Mouse (Mus musculus): ENCODE measurements around the gene Sparcl1. TPM values are rescaled to one million over a fixed set of nuclear protein-coding genes. Genes with fewer than 3 reads are reported as not detected.

The Sparcl1 gene
- 150 and 151 TPM in 2 replicates for polyA plus RNA-seq (2015; fragmentation: Nextera tagmentation; extraction: Ambion mirVana)

DNA sequence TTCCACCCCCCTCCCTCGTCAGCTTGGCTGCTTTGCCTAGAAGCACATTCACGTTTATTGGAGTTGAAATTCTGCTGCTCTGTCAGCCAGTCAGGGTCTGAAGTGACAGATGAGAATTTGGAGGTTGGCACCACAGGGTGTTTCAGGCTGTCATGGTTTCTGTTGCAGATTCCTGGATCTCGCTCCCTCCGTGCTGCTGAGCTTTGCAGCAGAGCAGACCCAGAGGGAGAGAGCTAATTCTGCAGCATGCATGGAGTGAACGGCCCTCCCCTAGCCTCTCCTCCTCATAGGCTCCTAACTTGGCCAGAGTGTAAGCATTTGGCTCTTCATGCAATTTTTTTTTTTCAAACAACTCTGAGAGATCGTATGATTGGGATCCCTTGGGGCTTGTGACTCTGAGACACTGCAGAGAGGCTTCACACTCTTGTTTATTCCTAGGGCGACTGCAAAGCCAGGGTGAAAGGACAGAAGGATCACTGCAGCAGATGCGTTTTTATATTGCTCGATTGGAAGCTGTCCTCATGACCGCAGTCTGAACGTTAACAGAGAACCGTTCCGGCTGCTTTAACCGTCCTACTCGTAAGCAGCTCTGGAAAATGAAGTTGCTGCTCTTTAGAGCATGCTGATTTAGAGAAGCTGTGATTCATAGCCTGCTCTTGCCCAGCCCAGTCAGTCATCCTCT lies at the start of gene Sparcl1:
TSS of gene Sparcl1 (minus strand) at position 243 of the 682 bp plus-strand sequence.
- WGBS: 11% methylated on average over 15 of the region's 15 CpGs
- H3K27ac ChIP-seq: peak within 1 kb of the TSS; percentile 85
- H3K36me3 ChIP-seq: no peaks in the 10 kb centered on the region
- no peaks in the 10 kb centered on the region for H3K9me3 ChIP-seq
- peaks cover 60% of the 10 kb centered on the region for H3K4me1 ChIP-seq (replicated peaks)
- H3K9ac ChIP-seq: peak within 1 kb of the TSS; percentile 63
- H3K4me2 ChIP-seq: peak within 1 kb of the TSS; percentile 49
- H3K4me3 ChIP-seq: peak within 1 kb of the TSS; percentile 30
- H3K27me3 ChIP-seq: no peaks in the 10 kb centered on the region
- peak; percentile 29 for ATAC-seq (ENCODE audit: low FRiP score)

DNA sequence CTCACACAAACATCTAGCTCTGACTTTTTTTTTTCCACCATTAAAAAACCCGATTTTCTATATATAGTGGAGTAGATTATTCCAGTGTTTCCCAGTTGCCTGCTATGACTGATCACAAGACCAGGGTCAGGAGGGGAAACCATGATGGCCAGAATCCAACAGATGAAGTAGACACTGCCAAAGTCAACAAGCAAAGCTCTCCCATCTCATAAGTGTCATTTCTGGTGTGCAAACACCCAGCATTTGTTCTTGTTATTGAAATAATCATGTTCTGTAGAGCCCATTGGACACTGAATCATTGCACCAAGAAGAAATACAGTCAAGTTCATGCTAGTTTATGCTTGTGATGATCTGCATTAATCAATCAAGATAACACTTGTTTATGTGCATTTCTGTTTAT lies 47.9 kb upstream of the Sparcl1 start:
- H3K4me2 ChIP-seq: no peak overlapping the region
- no peaks in the 10 kb centered on the region for H3K36me3 ChIP-seq
- H3K27ac ChIP-seq: no peak overlapping the region
- H3K9me3 ChIP-seq: no peaks in the 10 kb centered on the region
- ATAC-seq (ENCODE audit: low FRiP score): no peak
- no peak overlapping the region for H3K9ac ChIP-seq
- H3K27me3 ChIP-seq: no peaks in the 10 kb centered on the region
- H3K4me3 ChIP-seq: no peak overlapping the region
- no peaks in the 10 kb centered on the region for H3K4me1 ChIP-seq (replicated peaks)
- WGBS: 74% methylated on average over 1 of the region's 1 CpGs

DNA sequence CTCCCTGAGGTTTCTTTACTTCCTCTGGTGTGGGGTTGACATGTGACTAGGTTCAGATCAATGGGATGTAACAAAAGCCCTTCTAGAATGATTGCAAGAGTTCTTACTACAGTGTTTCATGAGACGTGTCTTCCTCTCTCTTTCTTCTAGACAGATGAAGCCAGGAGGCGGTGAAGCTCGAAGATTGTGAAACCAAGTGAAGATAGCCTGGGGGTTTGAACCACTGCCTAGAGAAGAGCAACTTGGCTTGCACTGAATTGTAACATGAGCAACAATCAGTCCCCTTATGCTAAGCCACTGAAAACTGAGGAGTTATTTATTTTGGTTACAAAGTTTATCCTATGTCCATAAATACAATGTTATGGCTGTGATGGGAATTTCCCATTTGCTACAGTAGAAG lies 47.0 kb upstream of the Sparcl1 start:
- Histone ChIP-seq H3K4me2 (no peak overlapping the region), H3K27me3 (no peaks in the 10 kb centered on the region), H3K36me3 (no peaks in the 10 kb centered on the region), H3K9me3 (no peaks in the 10 kb centered on the region), H3K4me3 (no peak overlapping the region), H3K9ac (no peak overlapping the region), H3K4me1 (replicated peaks) (no peaks in the 10 kb centered on the region), H3K27ac (no peak overlapping the region)
- ATAC-seq (ENCODE audit: low FRiP score): no peak
- WGBS: 82% methylated on average over 3 of the region's 3 CpGs

DNA sequence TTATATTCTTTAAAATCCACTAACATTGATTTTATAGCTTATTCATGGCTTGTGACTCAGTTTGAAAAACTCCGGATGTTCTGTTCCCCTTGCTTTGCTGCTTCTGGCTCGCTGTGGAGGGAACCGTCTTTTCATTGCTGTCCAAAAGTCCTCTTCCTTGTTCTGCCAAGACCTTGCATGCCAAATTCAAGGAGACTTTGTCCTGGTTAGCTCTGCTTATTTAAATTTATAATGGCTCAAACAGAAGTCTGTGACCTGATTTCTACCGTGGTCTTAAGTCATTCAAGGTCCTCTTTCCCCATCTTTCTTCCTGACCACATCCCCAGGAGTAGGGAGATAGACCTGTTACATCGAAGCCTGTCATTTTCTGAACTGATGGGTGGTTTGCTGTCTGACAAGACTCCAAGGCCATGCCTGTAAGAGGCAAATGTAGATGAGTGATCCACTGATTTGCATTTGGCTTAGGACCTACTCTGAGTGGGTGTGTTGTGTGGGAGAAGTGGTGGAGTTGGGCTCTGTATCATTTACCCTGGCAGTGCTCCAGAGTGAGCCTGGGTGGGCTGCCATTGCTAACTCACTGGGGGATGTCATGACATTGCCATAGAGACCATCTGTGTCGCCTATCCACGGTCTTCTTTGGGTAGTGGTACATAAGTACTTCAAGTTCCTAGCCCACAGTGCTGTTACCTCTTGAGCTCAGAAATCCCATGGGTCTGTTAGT lies 45.0 kb upstream of the Sparcl1 start:
- 82% methylated on average over 7 of the region's 7 CpGs for WGBS
- Histone ChIP-seq H3K27me3 (no peaks in the 10 kb centered on the region), H3K4me3 (no peak overlapping the region), H3K4me2 (no peak overlapping the region), H3K27ac (no peak overlapping the region), H3K9me3 (no peaks in the 10 kb centered on the region), H3K36me3 (no peaks in the 10 kb centered on the region), H3K9ac (no peak overlapping the region), H3K4me1 (replicated peaks) (no peaks in the 10 kb centered on the region)
- ATAC-seq (ENCODE audit: low FRiP score): peak; percentile 68; the same call in 1 of the 2 replicates

DNA sequence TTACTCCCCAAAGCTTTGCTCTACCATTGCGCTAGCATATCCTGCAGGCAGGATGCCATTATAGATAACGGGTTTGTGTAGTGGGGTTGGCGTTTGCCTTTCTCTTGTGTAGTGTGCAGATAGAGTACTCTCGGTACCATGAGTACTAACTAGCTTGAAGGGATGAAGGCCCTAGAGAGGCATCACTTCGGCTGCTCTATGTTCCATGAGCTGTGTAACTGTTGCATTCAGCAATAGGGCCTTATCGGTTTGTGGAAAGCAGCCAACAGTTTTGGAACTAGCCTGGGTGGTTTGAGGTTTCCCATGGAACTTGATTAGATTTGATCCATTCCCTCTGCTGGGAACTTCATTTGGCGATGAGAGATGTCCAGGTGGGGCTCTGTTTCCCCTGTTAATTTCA lies 44.2 kb upstream of the Sparcl1 start:
- Histone ChIP-seq H3K27ac (no peak overlapping the region), H3K27me3 (no peaks in the 10 kb centered on the region), H3K4me3 (no peak overlapping the region), H3K36me3 (no peaks in the 10 kb centered on the region), H3K9ac (no peak overlapping the region), H3K4me2 (no peak overlapping the region), H3K9me3 (no peaks in the 10 kb centered on the region), H3K4me1 (replicated peaks) (no peaks in the 10 kb centered on the region)
- WGBS: 95% methylated on average over 7 of the region's 7 CpGs
- no peak for ATAC-seq (ENCODE audit: low FRiP score)

DNA sequence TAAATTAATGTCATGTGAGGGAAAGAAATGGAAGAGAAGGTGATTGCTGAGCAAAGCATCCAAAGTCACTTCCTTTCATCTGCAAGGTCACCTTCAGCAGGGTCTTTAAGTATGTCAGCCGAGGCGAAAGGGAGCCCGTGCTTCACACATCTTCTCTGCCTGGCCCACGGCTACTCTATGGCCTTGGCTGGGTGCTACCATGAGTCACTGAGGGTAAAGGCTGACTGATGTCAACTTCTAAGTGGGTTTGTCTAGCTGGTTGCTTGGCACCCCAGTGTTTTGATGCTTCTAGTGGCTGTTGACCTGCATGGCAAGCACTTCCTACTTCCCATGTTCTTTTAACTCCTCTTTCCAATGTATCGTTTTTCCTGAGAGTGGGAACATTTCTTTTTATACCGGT lies 36.7 kb upstream of the Sparcl1 start:
- Histone ChIP-seq H3K4me2 (no peak overlapping the region), H3K9ac (no peak overlapping the region), H3K27me3 (no peaks in the 10 kb centered on the region), H3K4me1 (replicated peaks) (no peaks in the 10 kb centered on the region), H3K36me3 (no peaks in the 10 kb centered on the region), H3K4me3 (no peak overlapping the region), H3K27ac (no peak overlapping the region), H3K9me3 (no peaks in the 10 kb centered on the region)
- no peak for ATAC-seq (ENCODE audit: low FRiP score)
- 96% methylated on average over 6 of the region's 6 CpGs for WGBS

DNA sequence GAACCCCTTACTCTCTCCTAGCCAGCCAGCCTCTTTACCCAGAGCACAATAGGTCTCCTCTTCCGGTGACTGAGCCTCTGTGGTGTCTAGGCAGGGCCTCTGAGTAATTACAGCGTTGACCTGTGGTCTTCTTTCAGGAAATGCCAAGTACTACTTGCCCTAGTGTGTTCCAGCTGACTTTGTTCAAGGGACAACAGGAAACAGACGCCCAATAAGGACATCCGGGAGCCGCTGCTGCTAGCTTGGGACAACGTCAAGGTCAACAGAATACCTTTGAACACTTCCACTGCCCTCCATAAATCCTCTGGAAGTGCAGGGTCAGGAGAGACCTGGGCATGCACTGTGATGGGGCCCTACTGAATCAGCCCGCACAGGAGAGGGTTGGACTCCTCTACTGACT lies 35.8 kb upstream of the Sparcl1 start:
- no peak overlapping the region for H3K4me3 ChIP-seq
- no peak overlapping the region for H3K4me2 ChIP-seq
- H3K4me1 ChIP-seq (replicated peaks): no peaks in the 10 kb centered on the region
- no peaks in the 10 kb centered on the region for H3K9me3 ChIP-seq
- 76% methylated on average over 7 of the region's 7 CpGs for WGBS
- H3K36me3 ChIP-seq: no peaks in the 10 kb centered on the region
- no peak for ATAC-seq (ENCODE audit: low FRiP score)
- H3K27ac ChIP-seq: no peak overlapping the region
- H3K9ac ChIP-seq: no peak overlapping the region
- no peaks in the 10 kb centered on the region for H3K27me3 ChIP-seq

DNA sequence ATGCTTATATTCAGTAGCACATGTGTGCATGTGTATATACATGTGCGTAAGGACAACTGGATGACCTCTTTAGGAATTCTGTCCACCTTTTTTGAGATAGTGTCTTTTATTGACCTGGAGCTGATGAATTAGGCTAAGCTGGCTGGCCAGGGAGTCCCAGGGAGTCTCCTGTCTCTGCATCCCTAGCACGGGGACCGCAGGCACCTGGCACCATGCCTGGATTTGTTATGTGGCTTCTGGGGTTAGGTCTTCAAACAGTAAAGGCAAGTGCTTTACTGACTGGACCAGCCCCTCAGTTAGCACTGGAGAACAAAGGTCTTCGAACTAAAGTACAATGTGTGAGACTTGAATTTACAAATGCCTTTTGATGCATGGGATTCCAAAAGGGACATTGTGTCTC lies 30.5 kb upstream of the Sparcl1 start:
- no peaks in the 10 kb centered on the region for H3K27me3 ChIP-seq
- H3K4me3 ChIP-seq: no peak overlapping the region
- H3K9ac ChIP-seq: no peak overlapping the region
- H3K36me3 ChIP-seq: no peaks in the 10 kb centered on the region
- 79% methylated on average over 4 of the region's 4 CpGs for WGBS
- no peaks in the 10 kb centered on the region for H3K4me1 ChIP-seq (replicated peaks)
- no peaks in the 10 kb centered on the region for H3K9me3 ChIP-seq
- H3K27ac ChIP-seq: no peak overlapping the region
- H3K4me2 ChIP-seq: no peak overlapping the region
- no peak for ATAC-seq (ENCODE audit: low FRiP score)

DNA sequence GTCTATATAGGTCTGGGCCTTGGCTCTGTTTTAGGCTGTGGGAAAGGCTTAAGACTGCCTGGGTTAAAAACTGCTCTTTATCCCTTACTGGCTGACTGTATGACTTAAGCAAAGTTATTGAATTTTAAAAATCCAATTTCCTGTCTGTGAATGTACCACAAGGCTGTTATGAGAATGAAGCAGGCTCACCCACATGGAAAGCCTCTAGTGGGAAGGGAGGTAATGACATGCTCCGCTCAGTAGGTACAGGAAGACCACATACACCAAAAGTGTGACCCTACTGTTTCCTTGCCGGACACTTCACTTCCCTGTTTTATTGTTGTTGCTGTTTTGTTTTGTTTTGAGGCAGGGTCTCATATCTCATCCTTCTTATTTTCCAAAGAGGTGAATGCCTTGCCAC lies 27.5 kb upstream of the Sparcl1 start:
- H3K4me3 ChIP-seq: no peak overlapping the region
- no peaks in the 10 kb centered on the region for H3K9me3 ChIP-seq
- H3K9ac ChIP-seq: no peak overlapping the region
- WGBS: 91% methylated on average over 2 of the region's 2 CpGs
- no peaks in the 10 kb centered on the region for H3K27me3 ChIP-seq
- no peak overlapping the region for H3K27ac ChIP-seq
- no peak for ATAC-seq (ENCODE audit: low FRiP score)
- no peak overlapping the region for H3K4me2 ChIP-seq
- no peaks in the 10 kb centered on the region for H3K36me3 ChIP-seq
- no peaks in the 10 kb centered on the region for H3K4me1 ChIP-seq (replicated peaks)

DNA sequence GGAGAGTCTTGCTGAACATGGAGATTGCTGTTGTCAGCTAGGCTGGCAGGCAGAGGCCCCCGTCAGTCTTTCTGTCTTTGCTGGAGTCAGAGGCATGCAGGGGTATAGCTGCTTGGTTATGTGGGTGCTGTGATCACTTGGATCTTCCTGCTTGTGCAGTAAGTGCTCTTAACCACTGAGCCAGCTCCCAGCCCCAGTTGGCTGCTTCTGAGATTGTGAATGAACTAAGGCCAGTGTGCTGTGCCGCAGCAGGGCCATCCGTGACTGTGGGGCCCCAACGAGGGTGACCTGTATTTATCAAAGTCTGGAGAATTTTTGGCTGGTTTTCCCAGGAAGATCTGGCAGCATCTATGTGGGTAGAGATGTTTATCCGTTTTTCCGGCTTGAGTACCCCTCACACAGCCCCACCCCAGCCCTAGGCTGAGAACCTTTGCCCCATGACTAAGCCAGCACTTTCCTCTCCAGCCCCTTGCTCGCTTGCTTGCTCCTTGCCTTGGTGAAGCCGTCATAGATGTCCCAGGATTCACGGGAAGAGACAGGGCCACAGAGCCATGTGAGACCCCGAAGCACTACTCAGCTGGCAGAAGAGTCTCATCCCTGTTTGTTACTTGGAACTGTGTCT lies 24.5 kb upstream of the Sparcl1 start:
- Histone ChIP-seq H3K27me3 (no peaks in the 10 kb centered on the region), H3K4me3 (no peak overlapping the region), H3K9me3 (no peaks in the 10 kb centered on the region), H3K27ac (no peak overlapping the region), H3K4me2 (no peak overlapping the region), H3K9ac (no peak overlapping the region), H3K36me3 (no peaks in the 10 kb centered on the region), H3K4me1 (replicated peaks) (no peaks in the 10 kb centered on the region)
- ATAC-seq (ENCODE audit: low FRiP score): no peak
- WGBS: 77% methylated on average over 10 of the region's 10 CpGs

DNA sequence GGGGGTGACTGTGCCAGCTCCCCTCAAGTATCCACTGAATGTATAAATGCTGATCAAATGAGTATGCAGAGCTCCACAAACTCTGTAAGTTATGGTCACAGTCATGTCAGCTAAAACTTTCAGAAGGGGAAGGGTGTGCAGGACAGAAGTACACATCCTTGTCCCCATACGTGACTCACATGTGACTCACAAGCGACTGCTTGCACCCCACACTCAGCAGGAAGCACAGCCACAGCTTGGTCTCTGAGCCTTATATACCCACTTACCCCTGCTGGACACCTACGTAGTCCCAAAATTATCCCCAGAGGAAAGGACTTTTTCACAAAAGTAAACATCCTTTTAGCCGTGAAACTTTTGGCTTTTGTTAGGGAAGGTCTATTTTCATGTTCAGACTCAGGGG lies 20.2 kb upstream of the Sparcl1 start:
- 85% methylated on average over 4 of the region's 4 CpGs for WGBS

DNA sequence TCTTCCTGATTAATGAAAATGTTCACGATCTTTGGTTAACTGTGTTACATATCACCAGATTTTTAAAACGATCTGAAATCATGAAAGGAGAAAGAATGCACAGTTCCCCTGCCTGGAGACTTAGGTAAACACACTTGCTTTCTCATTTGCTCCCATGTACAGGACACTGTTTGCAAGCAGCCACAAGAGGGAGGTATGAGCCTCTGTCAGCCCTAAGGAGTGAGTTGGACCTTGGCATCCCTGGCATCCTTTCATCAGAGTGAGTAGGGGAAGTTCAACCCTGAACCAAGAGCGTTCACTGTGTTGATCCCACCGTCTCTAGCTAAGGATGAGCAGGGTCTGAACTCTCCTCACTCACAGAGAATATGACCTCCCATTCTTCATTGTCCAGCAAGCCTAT lies 18.0 kb upstream of the Sparcl1 start:
- ATAC-seq (ENCODE audit: low FRiP score): no peak
- WGBS: 72% methylated on average over 4 of the region's 4 CpGs

More for the DNA sequence above, 20.2 kb upstream of the Sparcl1 start:
- H3K36me3 ChIP-seq: no peaks in the 10 kb centered on the region
- ATAC-seq (ENCODE audit: low FRiP score): no peak
- H3K27ac ChIP-seq: no peak overlapping the region
- no peak overlapping the region for H3K4me2 ChIP-seq
- H3K9me3 ChIP-seq: no peaks in the 10 kb centered on the region
- no peaks in the 10 kb centered on the region for H3K27me3 ChIP-seq
- 0 out of 2 replicates have a peak, but pooled peaks cover 2% of the 10 kb centered on the region for H3K4me1 ChIP-seq (replicated peaks)
- H3K4me3 ChIP-seq: no peak overlapping the region
- no peak overlapping the region for H3K9ac ChIP-seq

More for the DNA sequence above, 18.0 kb upstream of the Sparcl1 start:
- Histone ChIP-seq H3K9ac (no peak overlapping the region), H3K9me3 (no peaks in the 10 kb centered on the region), H3K27me3 (no peaks in the 10 kb centered on the region), H3K4me1 (replicated peaks) (peaks cover 8% of the 10 kb centered on the region; the same call in 1 of the 2 replicates), H3K4me3 (no peak overlapping the region), H3K4me2 (no peak overlapping the region), H3K36me3 (no peaks in the 10 kb centered on the region), H3K27ac (no peak overlapping the region)
